Mouse (Mus musculus): ENCODE measurements at regions not wholly inside any gene's neighbourhood (a gene's known extent, or its start where the extent isn't known, plus 50 kb on each side); places are given as distances from the start of the nearest gene placed in this dataset.

- no peak overlapping the region for H3K9ac ChIP-seq (ENCODE audit: low read depth, low read length)
- TF ChIP-seq CTCF (IDR thresholded peaks at IDR 0.05; ENCODE audit: low read depth, low read length) (no peak), POLR2A (IDR thresholded peaks at IDR 0.05; ENCODE audit: extremely low read depth, insufficient read depth, low read length) (no peak)
- WGBS: 94% methylated on average over 4 of the region's 4 CpGs
- H3K4me3 ChIP-seq (ENCODE audit: insufficient read depth, low read depth, low read length): no peak overlapping the region
- no peak for DNase-seq (ENCODE audit: extremely low read depth, low read depth, low spot score)
- H3K27ac ChIP-seq (replicated peaks; ENCODE audit: insufficient read depth, low read depth, low read length): no peak overlapping the region
- H3K4me1 ChIP-seq (ENCODE audit: control insufficient read depth, insufficient read depth, low read length): no peaks in the 10 kb centered on the region
- H3K27me3 ChIP-seq (ENCODE audit: control insufficient read depth, insufficient read depth, low read length): no peaks in the 10 kb centered on the region
- no peaks in the 10 kb centered on the region for H3K79me2 ChIP-seq (ENCODE audit: control insufficient read depth, insufficient read depth, low read length)
- no peaks in the 10 kb centered on the region for H3K36me3 ChIP-seq (ENCODE audit: control insufficient read depth, insufficient read depth, low read length)
Observed at GRCm38 (mm10) chr10:17129391-17130163, 593.4 kb upstream of the Cited2 start.

GRCm38 (mm10) chr10:17130661-17131060, 592.4 kb upstream of the Cited2 start:
- Histone ChIP-seq H3K27ac (replicated peaks; ENCODE audit: insufficient read depth, low read depth, low read length) (no peak overlapping the region), H3K9ac (ENCODE audit: low read depth, low read length) (no peak overlapping the region), H3K4me1 (ENCODE audit: control insufficient read depth, insufficient read depth, low read length) (no peaks in the 10 kb centered on the region), H3K4me3 (ENCODE audit: insufficient read depth, low read depth, low read length) (no peak overlapping the region), H3K79me2 (ENCODE audit: control insufficient read depth, insufficient read depth, low read length) (no peaks in the 10 kb centered on the region), H3K36me3 (ENCODE audit: control insufficient read depth, insufficient read depth, low read length) (no peaks in the 10 kb centered on the region), H3K27me3 (ENCODE audit: control insufficient read depth, insufficient read depth, low read length) (no peaks in the 10 kb centered on the region)
- WGBS: 72% methylated on average over 1 of the region's 1 CpGs
- no peak for DNase-seq (ENCODE audit: extremely low read depth, low read depth, low spot score)
- TF ChIP-seq POLR2A (IDR thresholded peaks at IDR 0.05; ENCODE audit: extremely low read depth, insufficient read depth, low read length): no peak
- TF ChIP-seq CTCF (IDR thresholded peaks at IDR 0.05; ENCODE audit: low read depth, low read length): no peak

GRCm38 (mm10) chr10:17131763-17132162, 591.3 kb upstream of the Cited2 start:
- Histone ChIP-seq H3K9ac (ENCODE audit: low read depth, low read length) (no peak overlapping the region), H3K4me3 (ENCODE audit: insufficient read depth, low read depth, low read length) (no peak overlapping the region), H3K27me3 (ENCODE audit: control insufficient read depth, insufficient read depth, low read length) (no peaks in the 10 kb centered on the region), H3K27ac (replicated peaks; ENCODE audit: insufficient read depth, low read depth, low read length) (no peak overlapping the region), H3K36me3 (ENCODE audit: control insufficient read depth, insufficient read depth, low read length) (no peaks in the 10 kb centered on the region), H3K79me2 (ENCODE audit: control insufficient read depth, insufficient read depth, low read length) (no peaks in the 10 kb centered on the region), H3K4me1 (ENCODE audit: control insufficient read depth, insufficient read depth, low read length) (no peaks in the 10 kb centered on the region)
- peak; percentile 28 for DNase-seq (ENCODE audit: extremely low read depth, low read depth, low spot score)
- TF ChIP-seq POLR2A (IDR thresholded peaks at IDR 0.05; ENCODE audit: extremely low read depth, insufficient read depth, low read length) (no peak), CTCF (IDR thresholded peaks at IDR 0.05; ENCODE audit: low read depth, low read length) (no peak)
- WGBS: 36% methylated on average over 4 of the region's 4 CpGs

DNA sequence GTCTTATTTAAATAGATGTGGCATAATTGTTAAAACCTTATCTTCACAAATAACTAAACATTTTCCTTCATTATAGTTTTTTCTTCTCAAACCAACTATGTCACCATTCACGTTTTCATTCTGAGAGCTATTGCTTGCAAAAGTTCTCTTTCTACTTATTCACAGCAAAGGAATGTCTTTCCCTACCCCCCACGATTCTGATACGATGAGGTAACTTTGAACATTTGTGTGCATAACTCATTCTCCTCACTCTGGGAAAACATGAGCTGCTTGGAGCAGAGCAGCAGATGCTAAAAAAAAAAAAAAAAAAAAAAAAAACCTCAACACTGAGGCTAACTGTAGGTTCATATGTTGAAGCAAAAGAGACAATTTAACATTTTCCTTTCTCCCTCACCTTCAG, 547.6 kb upstream of the Cited2 start:
- no peaks in the 10 kb centered on the region for H3K4me1 ChIP-seq (ENCODE audit: control insufficient read depth, insufficient read depth, low read length)

DNA sequence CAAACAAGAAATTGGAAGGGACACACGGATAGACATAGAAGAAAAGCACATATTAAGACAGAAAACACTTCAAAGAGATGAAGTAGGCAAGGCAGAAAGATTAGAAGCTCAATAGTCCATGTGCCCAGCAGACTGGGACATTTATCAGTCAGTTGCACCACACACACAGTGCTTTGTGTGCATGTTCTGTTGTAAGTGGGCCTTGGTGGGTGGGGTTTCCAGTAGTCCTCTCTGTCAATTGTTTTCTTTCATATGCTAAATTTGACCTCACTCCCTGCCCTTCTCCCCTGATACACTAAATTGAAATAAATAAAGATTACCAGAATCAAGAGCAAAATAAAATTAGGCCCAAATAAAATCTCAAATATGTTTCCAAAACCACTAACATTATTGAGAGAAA, 546.0 kb upstream of the Cited2 start:
- H3K4me1 ChIP-seq (ENCODE audit: control insufficient read depth, insufficient read depth, low read length): no peaks in the 10 kb centered on the region

More for the DNA sequence above, 547.6 kb upstream of the Cited2 start:
- Histone ChIP-seq H3K36me3 (ENCODE audit: control insufficient read depth, insufficient read depth, low read length) (no peaks in the 10 kb centered on the region), H3K4me3 (ENCODE audit: insufficient read depth, low read depth, low read length) (no peak overlapping the region), H3K79me2 (ENCODE audit: control insufficient read depth, insufficient read depth, low read length) (no peaks in the 10 kb centered on the region), H3K27me3 (ENCODE audit: control insufficient read depth, insufficient read depth, low read length) (no peaks in the 10 kb centered on the region), H3K27ac (replicated peaks; ENCODE audit: insufficient read depth, low read depth, low read length) (no peak overlapping the region), H3K9ac (ENCODE audit: low read depth, low read length) (no peak overlapping the region)
- 76% methylated on average over 3 of the region's 3 CpGs for WGBS
- TF ChIP-seq POLR2A (IDR thresholded peaks at IDR 0.05; ENCODE audit: extremely low read depth, insufficient read depth, low read length) (no peak), CTCF (IDR thresholded peaks at IDR 0.05; ENCODE audit: low read depth, low read length) (no peak)
- DNase-seq (ENCODE audit: extremely low read depth, low read depth, low spot score): no peak

More for the DNA sequence above, 546.0 kb upstream of the Cited2 start:
- Histone ChIP-seq H3K9ac (ENCODE audit: low read depth, low read length) (no peak overlapping the region), H3K27ac (replicated peaks; ENCODE audit: insufficient read depth, low read depth, low read length) (no peak overlapping the region), H3K27me3 (ENCODE audit: control insufficient read depth, insufficient read depth, low read length) (no peaks in the 10 kb centered on the region), H3K79me2 (ENCODE audit: control insufficient read depth, insufficient read depth, low read length) (no peaks in the 10 kb centered on the region), H3K4me3 (ENCODE audit: insufficient read depth, low read depth, low read length) (no peak overlapping the region), H3K36me3 (ENCODE audit: control insufficient read depth, insufficient read depth, low read length) (no peaks in the 10 kb centered on the region)
- DNase-seq (ENCODE audit: extremely low read depth, low read depth, low spot score): no peak
- WGBS: 90% methylated on average over 1 of the region's 1 CpGs
- no peak for TF ChIP-seq CTCF (IDR thresholded peaks at IDR 0.05; ENCODE audit: low read depth, low read length)
- no peak for TF ChIP-seq POLR2A (IDR thresholded peaks at IDR 0.05; ENCODE audit: extremely low read depth, insufficient read depth, low read length)
